Mouse (Mus musculus): ENCODE measurements around the gene Klc1. TPM values are rescaled to one million over a fixed set of nuclear protein-coding genes. Genes with fewer than 3 reads are reported as not detected.

Klc1 gene
- polyA plus RNA-seq, 1 experiment: 70.4 TPM

- no peaks in the 10 kb centered on the region; the same call in 1 of the 2 replicates for H3K4me1 ChIP-seq (ENCODE audit: control insufficient read depth, insufficient read depth, low read length)
- H3K4me3 ChIP-seq (replicated peaks; ENCODE audit: control insufficient read depth, low read depth, low read length): no peak overlapping the region
- no peak for TF ChIP-seq POLR2A (IDR thresholded peaks at IDR 0.05; ENCODE audit: borderline replicate concordance, control insufficient read depth, low read depth, low read length)
- TF ChIP-seq CTCF (IDR thresholded peaks at IDR 0.05; ENCODE audit: control insufficient read depth, insufficient read depth, low read length): no peak
- no peak overlapping the region for H3K27ac ChIP-seq (ENCODE audit: control insufficient read depth, insufficient read depth, low read depth, low read length, poor library complexity)
- WGBS: 91% methylated on average over 10 of the region's 10 CpGs
Observed at GRCm38 (mm10) chr12:111846815-111847214, 88.2 kb downstream of the Klc1 start.

DNA sequence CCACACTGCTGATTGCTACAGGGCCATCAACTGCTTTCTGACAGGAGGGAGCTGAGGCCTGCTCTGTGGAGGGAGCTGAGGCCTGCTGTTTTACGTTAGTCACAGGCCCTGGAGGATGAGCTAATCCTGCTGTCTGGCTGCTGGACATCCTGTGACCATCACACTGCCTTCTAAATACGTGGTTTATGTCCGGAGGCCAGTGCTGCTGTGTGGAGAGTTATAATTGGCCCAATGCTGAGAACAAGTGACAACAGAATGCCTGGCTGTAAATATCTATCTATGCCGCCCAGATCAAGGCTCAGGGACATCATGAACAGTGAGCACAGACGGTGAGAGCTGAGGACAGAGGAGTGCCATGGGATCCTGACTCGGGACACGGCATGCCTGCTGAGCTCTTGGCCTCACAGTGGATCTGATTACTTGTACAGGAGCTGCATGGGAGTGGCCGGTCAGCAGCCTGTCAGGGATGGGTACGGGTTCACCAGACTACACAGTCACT is 89.7 kb downstream of the Klc1 start:
- 85% methylated on average over 9 of the region's 9 CpGs for WGBS
- TF ChIP-seq POLR2A (IDR thresholded peaks at IDR 0.05; ENCODE audit: borderline replicate concordance, control insufficient read depth, low read depth, low read length) (no peak), CTCF (IDR thresholded peaks at IDR 0.05; ENCODE audit: control insufficient read depth, insufficient read depth, low read length) (no peak)
- H3K27ac ChIP-seq (ENCODE audit: control insufficient read depth, insufficient read depth, low read depth, low read length, poor library complexity): no peak overlapping the region
- no peaks in the 10 kb centered on the region for H3K4me1 ChIP-seq (ENCODE audit: control insufficient read depth, insufficient read depth, low read length)
- H3K4me3 ChIP-seq (replicated peaks; ENCODE audit: control insufficient read depth, low read depth, low read length): no peak overlapping the region

DNA sequence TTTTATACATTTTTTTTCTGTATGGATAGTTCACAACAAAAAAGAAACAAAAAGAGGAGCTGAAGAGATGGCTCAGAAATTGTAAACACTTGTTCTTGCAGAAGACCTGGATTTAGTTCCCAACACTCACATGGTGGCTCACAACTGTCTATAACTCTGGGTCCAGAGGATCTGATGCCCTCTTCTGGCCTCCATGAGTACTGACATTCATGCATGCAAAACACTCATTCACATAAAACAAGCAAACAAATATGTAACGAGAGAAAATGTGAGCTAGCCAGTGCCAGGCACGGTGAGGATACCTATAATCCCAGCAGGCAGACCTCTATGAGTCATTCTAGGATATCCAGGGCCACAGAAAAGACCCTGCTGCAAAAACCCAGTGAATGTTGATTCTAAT is 92.6 kb downstream of the Klc1 start:
- no peak overlapping the region for H3K4me3 ChIP-seq (replicated peaks; ENCODE audit: control insufficient read depth, low read depth, low read length)
- 71% methylated on average over 2 of the region's 2 CpGs for WGBS
- no peak for TF ChIP-seq POLR2A (IDR thresholded peaks at IDR 0.05; ENCODE audit: borderline replicate concordance, control insufficient read depth, low read depth, low read length)
- TF ChIP-seq CTCF (IDR thresholded peaks at IDR 0.05; ENCODE audit: control insufficient read depth, insufficient read depth, low read length): no peak
- no peaks in the 10 kb centered on the region for H3K4me1 ChIP-seq (ENCODE audit: control insufficient read depth, insufficient read depth, low read length)
- no peak overlapping the region for H3K27ac ChIP-seq (ENCODE audit: control insufficient read depth, insufficient read depth, low read depth, low read length, poor library complexity)

DNA sequence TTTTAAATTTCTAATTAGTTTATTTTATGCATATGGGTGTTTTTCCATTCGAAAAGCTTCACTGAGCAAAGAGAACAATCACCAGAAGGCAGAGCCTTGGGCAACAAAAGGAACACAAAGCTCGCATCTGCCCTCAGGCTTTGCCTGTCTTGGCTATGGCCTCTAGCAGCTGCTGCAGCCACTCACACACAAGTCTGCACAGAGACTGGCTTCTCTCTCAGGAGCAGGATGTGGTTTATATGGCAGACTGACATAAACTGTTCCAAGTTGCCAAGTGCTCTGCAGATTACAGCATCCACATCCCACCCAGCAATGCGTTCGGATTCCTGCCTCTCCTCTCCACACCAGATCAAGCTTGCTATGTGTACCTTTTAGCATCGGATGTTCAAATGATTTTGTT is 93.1 kb downstream of the Klc1 start:
- WGBS: 62% methylated on average over 5 of the region's 5 CpGs

DNA sequence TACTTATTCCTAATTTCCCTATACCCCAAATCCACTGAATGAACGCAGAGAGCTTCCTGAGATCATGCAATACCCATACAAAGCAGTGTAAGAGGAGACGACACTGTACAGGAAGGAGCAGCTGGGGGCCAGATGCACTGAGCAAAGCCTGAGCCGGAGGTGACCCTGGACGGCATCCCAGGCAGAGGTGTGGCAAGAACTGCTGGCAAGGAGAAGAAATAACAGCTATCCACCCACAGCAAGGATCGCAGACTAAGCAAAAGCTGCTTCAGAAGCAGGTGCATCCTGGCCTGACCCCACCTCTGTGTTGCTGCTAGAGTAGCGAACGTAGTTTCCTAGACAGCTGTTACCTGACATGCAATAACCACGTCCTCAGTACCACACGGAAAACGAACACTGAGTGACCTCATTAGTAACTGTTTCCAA is 94.4 kb downstream of the Klc1 start:
- Histone ChIP-seq H3K4me3 (replicated peaks; ENCODE audit: control insufficient read depth, low read depth, low read length) (no peak overlapping the region), H3K4me1 (ENCODE audit: control insufficient read depth, insufficient read depth, low read length) (no peaks in the 10 kb centered on the region), H3K27ac (ENCODE audit: control insufficient read depth, insufficient read depth, low read depth, low read length, poor library complexity) (no peak overlapping the region)
- TF ChIP-seq POLR2A (IDR thresholded peaks at IDR 0.05; ENCODE audit: borderline replicate concordance, control insufficient read depth, low read depth, low read length): no peak
- no peak for TF ChIP-seq CTCF (IDR thresholded peaks at IDR 0.05; ENCODE audit: control insufficient read depth, insufficient read depth, low read length)
- WGBS: 21% methylated on average over 10 of the region's 10 CpGs

More for the DNA sequence above, 93.1 kb downstream of the Klc1 start:
- no peak for TF ChIP-seq POLR2A (IDR thresholded peaks at IDR 0.05; ENCODE audit: borderline replicate concordance, control insufficient read depth, low read depth, low read length)
- H3K4me3 ChIP-seq (replicated peaks; ENCODE audit: control insufficient read depth, low read depth, low read length): no peak overlapping the region
- H3K27ac ChIP-seq (ENCODE audit: control insufficient read depth, insufficient read depth, low read depth, low read length, poor library complexity): no peak overlapping the region
- no peaks in the 10 kb centered on the region for H3K4me1 ChIP-seq (ENCODE audit: control insufficient read depth, insufficient read depth, low read length)

GRCm38 (mm10) chr12:111853546-111853945 is 94.9 kb downstream of the Klc1 start:
- H3K4me1 ChIP-seq (ENCODE audit: control insufficient read depth, insufficient read depth, low read length): no peaks in the 10 kb centered on the region
- TF ChIP-seq CTCF (IDR thresholded peaks at IDR 0.05; ENCODE audit: control insufficient read depth, insufficient read depth, low read length) (no peak), POLR2A (IDR thresholded peaks at IDR 0.05; ENCODE audit: borderline replicate concordance, control insufficient read depth, low read depth, low read length) (no peak)
- no peak overlapping the region for H3K27ac ChIP-seq (ENCODE audit: control insufficient read depth, insufficient read depth, low read depth, low read length, poor library complexity)
- H3K4me3 ChIP-seq (replicated peaks; ENCODE audit: control insufficient read depth, low read depth, low read length): no peak overlapping the region
- WGBS: 66% methylated on average over 4 of the region's 4 CpGs

DNA sequence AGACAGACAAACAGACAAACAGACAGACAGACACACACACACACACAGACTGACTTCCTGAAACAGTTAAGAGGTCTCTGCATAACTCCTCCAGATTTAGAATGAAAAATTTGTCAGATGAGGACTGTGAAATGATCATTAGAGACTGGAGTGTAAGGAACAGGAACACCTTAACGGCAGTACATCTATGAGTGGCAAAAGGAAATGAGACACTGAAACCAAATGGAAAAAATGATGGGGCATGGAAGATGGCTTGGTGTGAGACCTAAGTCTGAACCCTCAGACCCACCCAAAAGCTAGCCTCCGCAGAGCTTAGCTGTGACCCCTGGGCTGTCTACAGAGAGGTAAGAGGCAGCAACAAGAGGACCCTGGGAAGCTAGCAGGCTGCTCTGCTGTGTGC is 96.8 kb downstream of the Klc1 start:
- Histone ChIP-seq H3K4me3 (replicated peaks; ENCODE audit: control insufficient read depth, low read depth, low read length) (no peak overlapping the region), H3K27ac (ENCODE audit: control insufficient read depth, insufficient read depth, low read depth, low read length, poor library complexity) (no peak overlapping the region), H3K4me1 (ENCODE audit: control insufficient read depth, insufficient read depth, low read length) (no peaks in the 10 kb centered on the region)
- TF ChIP-seq POLR2A (IDR thresholded peaks at IDR 0.05; ENCODE audit: borderline replicate concordance, control insufficient read depth, low read depth, low read length): no peak
- no peak for TF ChIP-seq CTCF (IDR thresholded peaks at IDR 0.05; ENCODE audit: control insufficient read depth, insufficient read depth, low read length)
- WGBS: 86% methylated on average over 2 of the region's 2 CpGs

Other genes with a start within 250 kb of the Klc1 start
- gene Eif5, start 220.8 kb upstream of the Klc1 start, polyA plus RNA-seq (2011; ENCODE audit: insufficient read depth, insufficient read length, low replicate concordance, missing spikeins): 247 and 257 TPM in 2 replicates
- gene Mark3, start 184.3 kb upstream of the Klc1 start, polyA plus RNA-seq (2011; ENCODE audit: insufficient read depth, insufficient read length, low replicate concordance, missing spikeins): 49.3 and 54.0 TPM in 2 replicates
- gene Ckb, start 86.5 kb upstream of the Klc1 start, polyA plus RNA-seq (2011; ENCODE audit: insufficient read depth, insufficient read length, low replicate concordance, missing spikeins): 28.6 and 38.4 TPM in 2 replicates
- gene Trmt61a, start 80.7 kb upstream of the Klc1 start, polyA plus RNA-seq (2011; ENCODE audit: insufficient read depth, insufficient read length, low replicate concordance, missing spikeins): 4.2 and 11.0 TPM in 2 replicates
- gene Bag5, start 45.6 kb upstream of the Klc1 start, polyA plus RNA-seq (2011; ENCODE audit: insufficient read depth, insufficient read length, low replicate concordance, missing spikeins): 4.4 and 7.7 TPM in 2 replicates
- 15.1 and 16.8 TPM in 2 replicates for gene Apopt1, start 45.6 kb upstream of the Klc1 start, polyA plus RNA-seq (2011; ENCODE audit: insufficient read depth, insufficient read length, low replicate concordance, missing spikeins)
- 5.7 and 11.6 TPM in 2 replicates for gene Xrcc3, start 55.0 kb downstream of the Klc1 start, polyA plus RNA-seq (2011; ENCODE audit: insufficient read depth, insufficient read length, low replicate concordance, missing spikeins)
- 9.3 and 12.8 TPM in 2 replicates for gene Zfyve21, start 55.3 kb downstream of the Klc1 start, polyA plus RNA-seq (2011; ENCODE audit: insufficient read depth, insufficient read length, low replicate concordance, missing spikeins)
- gene Ppp1r13b, start 149.3 kb downstream of the Klc1 start, polyA plus RNA-seq (2011; ENCODE audit: insufficient read depth, insufficient read length, low replicate concordance, missing spikeins): 9.6 and 10.9 TPM in 2 replicates
- 196 and 245 TPM in 2 replicates for gene Atp5mpl, start 208.1 kb downstream of the Klc1 start, polyA plus RNA-seq (2011; ENCODE audit: insufficient read depth, insufficient read length, low replicate concordance, missing spikeins)
- not detected in 2 replicates for gene Tdrd9, start 212.7 kb downstream of the Klc1 start, polyA plus RNA-seq (2011; ENCODE audit: insufficient read depth, insufficient read length, low replicate concordance, missing spikeins)
- not detected in 2 replicates for gene Rd3l, start 222.5 kb downstream of the Klc1 start, polyA plus RNA-seq (2011; ENCODE audit: insufficient read depth, insufficient read length, low replicate concordance, missing spikeins)